Mouse (Mus musculus) E14TG2a.4 (cell line): ENCODE measurements around the gene Pde4d.

ENCODE experiments used
- CTCF ChIP-seq: conservative IDR thresholded peaks from 2 replicates; pipeline ENCODE4 v1.5.1; 2014; ENCODE audit warnings: low read length
- NANOG ChIP-seq: IDR thresholded peaks from 2 replicates; pipeline ENCODE4 v1.6.1; 2014; ENCODE audit warnings: borderline replicate concordance, low read length, mixed read lengths
- POU5F1 ChIP-seq: IDR thresholded peaks from 2 replicates; pipeline ENCODE4 v1.6.1; 2014; ENCODE audit warnings: low read length, borderline replicate concordance

- TF ChIP-seq CTCF (no peak), NANOG (no peak), POU5F1 (no peak)
These were observed 1068.4 kb downstream of the Pde4d start for GRCm38 (mm10) chr13:109518194-109518593.
